Mouse (Mus musculus): Measurements from ENCODE around the gene Chst14. TPM values are rescaled to one million over a fixed set of nuclear protein-coding genes. Genes with fewer than 3 reads are reported as not detected.
A peak's percentile ranks its signal among the peaks of the same experiment; 100 is the strongest.

Chst14 gene
- total RNA-seq (2022): 1 to 10 TPM; 2.6 to 4.1 (median 3.3) TPM

- DNase-seq (ENCODE audit: low spot score in 2 of 2): peak in 1 of 2 experiments; percentile 27
Measured at GRCm38 (mm10) chr2:118926361-118926997, at the start of gene Chst14. Gene Chst14 (plus strand): TSS chr2:118926496.

DNA sequence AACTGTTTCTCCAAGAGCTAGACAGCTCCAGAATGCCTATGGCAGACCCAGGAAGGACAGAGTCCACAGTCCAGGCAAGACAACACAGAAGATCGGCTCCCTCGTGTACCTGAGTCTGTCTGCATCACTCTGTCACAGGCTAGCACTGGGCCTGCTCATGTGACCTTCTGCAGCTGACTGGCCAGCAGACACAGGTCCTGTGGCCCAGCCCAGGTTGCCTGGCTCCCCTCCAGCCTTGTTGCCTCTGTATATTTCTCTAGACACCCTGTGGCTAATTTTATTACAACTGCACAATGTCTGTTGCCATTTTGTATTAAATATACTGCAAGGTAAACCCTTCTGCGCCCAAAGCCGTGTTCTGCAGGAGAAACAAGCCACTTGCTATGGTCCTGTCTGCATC is 45.3 kb upstream of the Chst14 start:
- no peak for DNase-seq (ENCODE audit: low spot score in 2 of 2)

GRCm38 (mm10) chr2:118881956-118882355 is 44.3 kb upstream of the Chst14 start:
- DNase-seq (ENCODE audit: low spot score in 2 of 2): no peak

- DNase-seq (ENCODE audit: low spot score in 2 of 2): peak; percentile 39 to 93
Measured at GRCm38 (mm10) chr2:118882840-118883679, 43.2 kb upstream of the Chst14 start.

DNA sequence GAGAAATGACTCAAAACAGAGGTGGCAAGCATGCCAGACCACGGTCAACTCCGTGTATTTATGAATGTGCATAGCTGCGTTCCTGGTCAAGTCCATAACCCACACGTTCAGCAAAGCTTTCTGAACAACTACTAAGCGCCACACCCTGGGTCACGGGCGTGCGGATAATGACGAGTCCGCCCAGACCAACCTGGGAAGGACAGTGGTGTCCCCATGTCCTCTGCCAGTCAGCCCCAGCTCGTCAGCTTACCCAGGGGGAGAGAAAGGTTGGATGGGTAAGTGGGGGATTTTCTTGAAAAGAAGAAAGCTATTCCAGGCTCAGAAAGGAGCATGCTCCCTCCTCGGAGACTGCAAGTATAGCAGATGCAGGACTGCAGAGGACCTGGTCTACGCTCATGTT is 38.9 kb upstream of the Chst14 start:
- no peak for DNase-seq (ENCODE audit: low spot score in 2 of 2)

GRCm38 (mm10) chr2:118887845-118888548 is 38.3 kb upstream of the Chst14 start:
- DNase-seq (ENCODE audit: low spot score in 2 of 2): no peak

GRCm38 (mm10) chr2:118891173-118891572 is 35.1 kb upstream of the Chst14 start:
- DNase-seq (ENCODE audit: low spot score in 2 of 2): no peak

DNA sequence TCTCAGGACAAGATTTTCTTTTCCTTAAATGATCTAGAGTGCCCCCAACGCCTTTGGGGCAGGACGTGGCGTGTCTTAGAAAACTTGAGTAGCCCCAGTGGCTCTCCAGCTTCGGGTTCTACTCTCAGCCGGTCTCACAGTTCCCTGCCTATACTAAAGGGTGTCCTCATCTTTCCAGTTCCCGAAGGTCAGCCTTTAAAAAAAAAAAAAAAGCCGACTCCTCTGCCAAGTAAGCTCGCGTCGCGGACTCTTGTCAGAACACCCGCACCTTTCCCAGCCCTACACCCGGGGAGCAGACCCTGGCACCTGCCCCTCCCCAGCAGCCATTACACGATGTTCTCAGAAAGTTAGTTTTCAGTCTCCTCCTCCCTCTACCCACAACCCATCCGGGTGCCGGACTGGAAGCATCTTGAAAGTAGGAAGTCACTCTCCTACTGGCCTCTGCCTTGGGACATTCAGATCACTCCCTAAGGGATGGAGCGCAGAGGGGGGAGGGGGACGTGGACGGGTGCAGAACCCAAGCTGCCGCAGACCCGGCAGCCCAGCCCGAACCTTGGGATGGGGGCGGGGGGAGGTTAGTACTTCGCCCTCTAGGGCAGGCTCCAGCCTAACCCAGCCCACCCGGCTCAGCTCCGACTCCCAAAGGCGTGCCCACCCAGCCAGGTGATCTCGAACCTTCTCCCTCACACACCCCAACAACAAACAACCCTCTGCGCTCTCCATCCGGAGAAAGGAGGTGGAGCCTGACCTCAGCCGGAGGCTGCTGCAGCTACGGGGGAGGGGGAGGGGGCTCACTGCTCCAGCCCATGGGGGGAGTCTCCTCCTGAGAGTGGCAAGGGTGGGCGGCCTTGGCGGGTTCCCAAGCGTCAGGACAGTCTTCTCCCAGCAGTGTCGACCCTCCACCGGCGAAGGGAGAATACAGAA is 30.0 kb upstream of the Chst14 start:
- DNase-seq (ENCODE audit: low spot score in 2 of 2): peak in 1 of 2 experiments; percentile 28

DNA sequence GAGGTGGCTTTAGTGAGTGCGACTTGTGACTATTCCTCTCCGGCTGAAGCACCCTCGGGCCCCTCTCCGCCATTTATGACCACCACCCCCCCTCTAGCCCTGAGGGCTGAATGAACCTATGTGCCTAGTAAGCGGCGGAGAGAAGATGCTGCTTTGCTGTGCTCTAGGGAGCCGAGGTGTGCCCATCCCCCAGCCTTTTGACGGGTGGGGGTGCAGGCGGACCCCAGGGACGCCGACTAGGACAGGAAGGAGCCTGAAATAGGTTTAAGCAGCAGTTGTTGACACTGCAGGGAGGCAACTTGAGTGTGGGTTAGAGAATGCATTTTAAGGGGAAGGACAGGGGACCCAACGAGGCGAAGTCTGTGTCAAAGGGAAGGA is 29.4 kb upstream of the Chst14 start:
- DNase-seq (ENCODE audit: low spot score in 2 of 2): peak in 1 of 2 experiments; percentile 18

DNA sequence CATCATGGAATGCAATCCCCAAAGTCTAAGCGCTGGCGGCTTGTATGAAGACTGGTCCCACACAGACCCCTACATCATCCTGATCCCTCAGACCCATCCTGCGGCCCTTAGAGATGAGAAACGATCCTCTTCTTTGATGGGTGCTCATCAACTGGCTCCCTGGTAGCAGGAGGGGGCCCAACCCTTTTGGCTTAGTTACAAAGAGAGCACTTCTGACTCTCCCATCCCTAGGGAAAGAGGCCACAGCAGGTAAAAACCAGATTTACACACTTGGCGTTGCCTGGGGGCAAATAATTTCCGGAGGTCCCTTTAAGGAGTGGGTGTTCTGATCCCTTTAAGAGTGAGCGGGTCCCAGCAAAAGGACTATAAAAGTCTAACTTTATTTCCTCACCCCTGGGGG is 28.9 kb upstream of the Chst14 start:
- no peak for DNase-seq (ENCODE audit: low spot score in 2 of 2)

GRCm38 (mm10) chr2:118897808-118898207 is 28.5 kb upstream of the Chst14 start:
- no peak for DNase-seq (ENCODE audit: low spot score in 2 of 2)

DNA sequence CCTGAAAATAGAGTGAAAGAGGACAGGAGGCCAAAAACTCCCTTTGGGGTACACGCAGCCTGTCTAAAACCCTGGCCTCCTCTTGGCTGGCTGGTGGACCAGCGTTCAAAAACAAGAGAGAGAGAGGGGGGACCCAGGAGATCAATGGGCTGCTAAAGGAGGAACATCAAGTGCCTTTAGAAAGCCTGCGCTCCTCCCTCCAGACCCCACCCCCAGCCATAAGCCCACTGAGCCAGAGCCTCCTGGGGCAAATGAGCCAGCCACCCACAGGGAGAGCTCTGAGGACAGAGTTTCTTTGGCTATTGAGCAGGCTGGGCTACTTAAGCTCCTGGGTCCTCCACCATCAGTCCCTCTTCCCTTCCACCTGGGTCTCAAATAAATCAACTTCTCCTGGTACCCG is 27.5 kb upstream of the Chst14 start:
- no peak for DNase-seq (ENCODE audit: low spot score in 2 of 2)

- DNase-seq (ENCODE audit: low spot score in 2 of 2): no peak
Measured at GRCm38 (mm10) chr2:118899306-118899705, 27.0 kb upstream of the Chst14 start.

DNA sequence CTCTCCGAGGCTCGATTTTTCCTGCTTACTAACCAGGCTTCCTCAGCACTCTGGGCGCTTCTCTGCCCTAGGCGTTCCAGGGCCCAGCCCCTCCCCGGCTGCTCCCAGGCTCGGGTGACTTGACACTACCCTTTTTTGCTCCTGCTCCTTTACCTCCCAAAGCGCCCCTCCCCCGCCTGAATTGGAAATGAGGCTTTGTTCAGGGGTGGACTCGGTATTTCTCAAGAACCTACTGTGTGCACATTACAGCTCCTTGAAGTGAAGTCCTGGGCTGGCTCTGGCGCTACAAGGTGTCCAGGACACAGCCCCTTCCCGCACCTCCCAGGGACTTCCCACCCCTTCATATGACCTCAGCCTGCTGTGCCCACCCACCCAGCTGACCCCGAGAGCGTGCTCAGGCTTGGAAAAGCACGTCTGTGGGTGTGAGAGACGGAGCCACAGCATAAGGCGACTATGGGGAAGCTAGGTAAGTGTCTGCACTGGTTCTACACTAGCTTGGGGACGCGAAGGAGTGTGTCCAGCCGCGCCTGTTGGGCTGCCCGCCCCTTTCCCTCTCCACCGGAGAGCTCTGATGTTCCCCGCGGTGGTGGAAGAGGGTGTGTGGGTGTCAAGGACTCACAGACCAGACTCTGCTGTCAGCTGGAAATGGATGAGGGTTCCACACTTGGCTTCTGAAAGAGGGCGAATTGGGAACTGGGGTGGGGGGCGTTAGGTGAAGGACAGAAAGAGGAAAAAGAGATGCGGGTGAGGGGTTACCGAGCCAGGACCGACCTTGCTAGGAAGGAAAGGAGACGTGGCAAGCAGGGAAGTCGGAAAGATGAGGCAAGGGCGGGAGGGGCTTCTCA is 26.1 kb upstream of the Chst14 start, which contains the start of gene Bahd1:
TSS of gene Bahd1 (plus strand) at position 397 of the 845 bp plus-strand sequence.
- peak; percentile 15 to 50 for DNase-seq (ENCODE audit: low spot score in 2 of 2)

- peak in 1 of 2 experiments; percentile 30 for DNase-seq (ENCODE audit: low spot score in 2 of 2)
Measured at GRCm38 (mm10) chr2:118900826-118901140, 25.5 kb upstream of the Chst14 start.

DNA sequence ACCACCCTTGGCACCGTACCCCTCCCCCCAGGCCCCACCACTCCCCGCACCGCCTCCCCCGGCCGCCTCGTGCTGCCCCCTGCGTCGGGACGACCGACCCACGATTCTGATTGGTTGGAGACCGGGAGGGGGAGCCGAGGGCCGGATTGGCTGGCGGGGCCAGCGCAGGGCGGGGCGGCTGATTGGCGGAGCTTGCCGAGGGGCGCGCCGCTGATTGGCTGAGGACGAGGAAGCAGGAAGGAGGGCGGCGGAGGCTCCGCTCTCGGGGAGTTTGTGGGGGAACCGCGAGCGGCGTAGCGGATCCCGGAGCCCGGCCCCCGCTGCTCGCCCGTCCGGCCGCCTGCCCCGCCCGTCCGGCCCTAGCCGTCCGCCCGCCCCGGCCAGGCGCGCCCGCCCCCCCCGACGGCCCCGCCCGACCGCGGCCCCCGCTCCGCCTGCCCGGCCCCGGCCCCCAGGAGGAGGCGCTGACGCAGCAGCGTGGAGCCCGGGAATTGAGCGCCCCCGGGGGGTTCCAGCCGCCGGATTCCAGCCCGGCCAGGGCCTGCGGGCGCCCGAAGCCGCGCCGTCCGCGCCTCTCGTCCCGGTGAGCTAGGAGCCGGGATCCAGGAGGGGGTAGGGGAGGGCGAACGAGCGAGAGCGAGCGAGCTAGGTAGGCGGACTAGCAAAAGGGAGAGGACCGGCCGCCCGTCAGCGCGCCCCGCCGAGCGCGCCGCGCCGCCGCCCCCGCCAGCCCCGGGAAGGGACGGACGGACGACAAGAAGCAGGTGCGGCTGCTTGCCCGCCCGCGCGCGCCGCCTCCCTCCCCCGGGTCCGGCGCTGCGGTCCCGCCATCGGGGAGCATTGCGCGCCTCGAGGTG is 24.9 kb upstream of the Chst14 start:
- DNase-seq (ENCODE audit: low spot score in 2 of 2): peak; percentile 91 to 96

DNA sequence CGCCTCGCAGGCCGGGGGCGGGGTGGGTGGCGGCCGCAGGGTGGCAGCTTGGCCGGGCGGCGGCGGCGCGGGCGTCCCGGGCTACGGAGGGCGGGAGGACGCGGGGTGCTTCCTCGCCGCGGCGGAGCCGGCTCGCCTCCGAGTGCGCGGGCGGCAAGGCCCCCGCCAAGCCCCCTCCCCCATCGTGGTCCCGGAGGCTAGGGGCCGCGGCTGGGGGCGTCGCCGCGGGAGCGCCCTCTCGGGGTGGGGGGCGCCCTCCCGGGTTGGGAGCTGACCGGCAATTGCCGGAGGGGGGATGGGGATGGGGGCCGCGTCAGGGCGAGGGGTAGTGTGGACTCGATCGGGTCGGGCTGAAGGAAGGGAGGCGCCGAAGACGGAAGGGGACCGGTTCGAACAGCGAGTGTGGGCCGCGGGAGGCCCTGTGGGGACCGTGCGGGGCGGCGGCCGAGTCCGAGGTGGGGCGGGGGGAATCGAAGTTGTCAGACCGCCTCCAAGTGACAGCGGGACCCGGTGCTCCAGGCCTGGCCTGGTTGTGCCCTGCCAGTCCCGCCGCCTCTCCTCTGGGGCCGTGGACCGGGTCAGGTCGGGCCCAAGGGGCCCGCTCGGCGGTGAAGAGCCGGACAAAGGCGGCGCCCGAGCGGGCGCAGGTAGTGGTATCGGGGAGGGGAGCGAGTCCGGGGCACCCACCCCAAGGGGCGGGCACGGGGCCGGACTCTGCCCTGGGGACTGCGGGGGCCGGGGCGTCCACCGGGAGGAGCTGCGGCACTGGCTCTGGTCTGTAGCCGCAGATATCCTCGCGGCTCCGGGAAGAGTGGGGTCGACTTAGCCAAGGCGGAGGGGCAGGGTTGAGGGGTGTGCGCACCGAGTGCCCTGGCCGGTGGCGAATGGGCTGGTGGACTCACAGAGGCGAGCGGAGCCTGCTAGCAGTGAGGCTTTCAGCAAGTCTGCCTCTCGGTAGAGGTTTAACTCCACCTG is 24.0 kb upstream of the Chst14 start:
- DNase-seq (ENCODE audit: low spot score in 2 of 2): peak in 1 of 2 experiments; percentile 38

DNA sequence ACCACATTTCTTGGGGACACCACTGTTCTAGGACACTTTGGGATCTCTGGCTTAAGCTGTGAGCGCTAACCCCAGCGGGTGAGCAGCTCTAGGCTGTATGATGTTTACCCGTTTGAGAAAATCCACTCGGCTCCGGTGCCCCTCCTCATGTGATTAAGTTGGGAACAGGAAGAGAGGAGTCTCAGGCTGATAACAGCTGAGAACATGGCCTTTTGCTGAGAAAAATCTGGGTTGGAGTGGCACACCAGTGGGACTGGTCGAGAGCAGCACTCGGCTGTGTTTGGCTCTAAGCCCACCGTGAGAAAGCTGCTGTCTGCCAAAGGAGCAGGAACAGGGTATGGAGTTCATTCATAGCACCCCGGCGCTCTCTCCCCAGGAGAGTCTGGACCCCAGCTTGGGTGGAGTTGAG is 23.0 kb upstream of the Chst14 start:
- DNase-seq (ENCODE audit: low spot score in 2 of 2): no peak

Measured in left cerebral cortex, adult 8-10 months (tissue).